Mouse (Mus musculus): ENCODE results near the gene Dnajb13. TPM values are rescaled to one million over a fixed set of nuclear protein-coding genes. Genes with fewer than 3 reads are reported as not detected.

Gene Dnajb13
- polyA plus RNA-seq (2021; fragmentation: Nextera tagmentation), result 0.99 and 1.2 TPM in 2 replicates
- long read RNA-seq, experiment 1, result 0 reads
- long read RNA-seq, experiment 2, partial matches to known transcripts, result 0 of 1 reads
- long read RNA-seq, experiment 2, other reads (novel, unspliced or antisense), result 1 of 1 reads

DNA sequence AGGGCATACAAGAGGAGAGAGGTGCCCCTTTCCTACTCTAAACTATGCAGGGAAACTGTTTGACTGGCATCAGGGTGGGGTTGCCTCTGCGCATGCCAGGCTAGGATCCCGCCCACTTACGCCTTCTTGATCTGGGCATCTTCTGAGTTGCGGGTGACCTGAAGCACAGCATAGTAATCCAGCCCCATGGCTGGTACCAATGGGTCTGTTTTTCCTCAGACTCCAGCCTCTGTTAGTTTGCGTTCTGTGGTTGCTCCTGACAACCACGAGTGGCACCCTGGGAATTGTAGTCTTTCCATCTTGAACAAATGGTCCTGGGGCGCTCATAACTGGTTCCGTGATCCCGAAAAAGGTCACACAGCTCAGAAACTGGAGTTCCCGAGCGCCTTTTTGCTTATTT lies at the start of gene Dnajb13:
TSS of gene Dnajb13 (minus strand) at position 388 of the 400 bp plus-strand sequence.

GRCm38 (mm10) chr7:100536804-100537518 lies 22.2 kb upstream of the Dnajb13 start, which contains the start of gene Coa4:
Gene Coa4 (plus strand): TSS chr7:100537071.

DNA sequence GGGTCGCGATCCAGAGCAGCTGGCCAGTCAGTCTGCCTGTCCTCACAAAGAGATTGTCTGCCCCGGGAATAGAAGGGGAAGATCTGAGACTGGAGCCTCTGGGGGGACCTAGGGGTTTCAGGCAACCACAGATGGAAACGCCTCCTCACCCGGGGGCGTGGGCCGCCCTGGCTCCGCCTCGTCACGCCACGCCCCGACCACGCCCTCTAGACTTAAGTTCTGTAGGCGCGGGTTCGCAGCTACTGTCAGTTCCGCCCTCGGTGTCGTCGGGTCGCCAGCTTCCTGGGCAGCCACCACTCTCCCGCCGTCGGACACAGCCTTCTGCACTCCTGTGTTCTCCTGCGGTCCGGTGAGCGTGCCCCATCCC lies 21.7 kb downstream of the Dnajb13 start, which contains the start of gene Ucp2:
TSS of gene Ucp2 (plus strand) at position 221 of the 367 bp plus-strand sequence.

DNA sequence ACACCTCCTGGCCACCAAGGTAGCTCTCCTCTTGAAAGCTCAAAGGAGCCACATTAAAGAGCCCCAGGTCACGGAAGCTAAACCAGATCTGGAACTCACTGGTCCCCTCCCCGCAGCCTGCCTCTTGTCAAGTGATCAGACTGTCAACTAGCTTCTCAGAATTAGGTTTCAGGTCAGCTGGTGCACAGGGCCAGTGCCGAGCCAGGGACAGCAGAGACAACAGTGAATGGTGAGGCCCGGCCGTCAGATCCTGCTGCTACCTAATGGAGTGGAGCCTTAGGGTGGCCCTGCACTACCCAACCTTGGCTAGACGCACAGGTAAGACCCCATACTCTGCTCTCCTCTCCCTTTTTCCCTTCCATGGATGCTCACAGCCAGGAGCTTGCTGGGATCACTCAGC lies 42.0 kb downstream of the Dnajb13 start, which contains the start of gene Ucp3:
TSS of gene Ucp3 (plus strand) at position 214 of the 400 bp plus-strand sequence.

Other genes starting within 250 kb of the Dnajb13 start
- gene P4ha3, start 229.4 kb downstream of the Dnajb13 start, polyA plus RNA-seq (2021; fragmentation: Nextera tagmentation), result 1.7 and 3.8 TPM in 2 replicates
- 5.7 and 6.4 TPM in 2 replicates for gene C2cd3, start 142.7 kb downstream of the Dnajb13 start, polyA plus RNA-seq (2021; fragmentation: Nextera tagmentation)
- gene Ppme1, start 142.7 kb downstream of the Dnajb13 start, polyA plus RNA-seq (2021; fragmentation: Nextera tagmentation), result 224 and 243 TPM in 2 replicates
- 0.59 and 1.4 TPM in 2 replicates for gene Ucp3, start 42.0 kb downstream of the Dnajb13 start, polyA plus RNA-seq (2021; fragmentation: Nextera tagmentation)
- 15.7 and 20.0 TPM in 2 replicates for gene Ucp2, start 21.6 kb downstream of the Dnajb13 start, polyA plus RNA-seq (2021; fragmentation: Nextera tagmentation)
- gene Coa4, start 22.1 kb upstream of the Dnajb13 start, polyA plus RNA-seq (2021; fragmentation: Nextera tagmentation), result 16.8 and 22.9 TPM in 2 replicates
- 317 and 365 TPM in 2 replicates for gene Rab6a, start 92.5 kb upstream of the Dnajb13 start, polyA plus RNA-seq (2021; fragmentation: Nextera tagmentation)
- 126 and 135 TPM in 2 replicates for gene Mrpl48, start 93.3 kb upstream of the Dnajb13 start, polyA plus RNA-seq (2021; fragmentation: Nextera tagmentation)
- 454 and 605 TPM in 2 replicates for gene Plekhb1, start 147.5 kb upstream of the Dnajb13 start, polyA plus RNA-seq (2021; fragmentation: Nextera tagmentation)
- 83.9 and 176 TPM in 2 replicates for gene Fam168a, start 191.7 kb upstream of the Dnajb13 start, polyA plus RNA-seq (2021; fragmentation: Nextera tagmentation)